Mouse (Mus musculus): ENCODE results near the gene Cd300lf. TPM values are rescaled to one million over a fixed set of nuclear protein-coding genes. Genes with fewer than 3 reads are reported as not detected.
A peak's percentile ranks its signal among the peaks of the same experiment; 100 is the strongest.

Cd300lf gene
- polyA plus RNA-seq, 1 experiment from 2014 or later = not detected

DNA sequence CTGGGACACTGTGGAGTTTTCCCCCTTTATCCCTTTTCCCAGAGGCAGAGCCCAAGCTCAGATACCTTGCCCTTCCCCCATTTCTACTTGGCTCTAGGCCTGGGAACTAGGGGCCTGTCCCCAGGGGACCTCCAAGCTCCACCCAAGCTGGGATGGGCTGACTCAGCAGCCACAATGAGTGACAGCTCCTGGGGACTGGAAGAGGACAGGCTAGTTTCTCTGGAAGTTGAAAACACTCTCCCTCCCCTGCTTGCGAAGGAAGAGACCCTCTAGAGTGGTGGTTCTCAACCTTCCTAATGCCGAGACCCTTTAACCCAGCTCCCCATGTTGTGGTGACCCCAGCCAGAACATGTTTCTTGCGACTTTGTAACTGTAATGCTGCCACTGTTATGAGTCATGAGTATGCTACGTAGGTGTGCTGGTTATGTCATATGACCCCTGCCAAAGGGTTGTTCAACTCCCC, 39.1 kb upstream of the Cd300lf start:
- Histone ChIP-seq H3K9ac (ENCODE audit: low read length) (no peak overlapping the region), H3K36me3 (ENCODE audit: control insufficient read depth, insufficient read depth, low read length) (no peaks in the 10 kb centered on the region), H3K27ac (ENCODE audit: low read depth, low read length) (no peak overlapping the region), H3K4me3 (ENCODE audit: low read depth, low read length) (no peak overlapping the region), H3K4me2 (ENCODE audit: low read depth, low read length, severe bottlenecking) (no peak overlapping the region), H3K27me3 (ENCODE audit: control insufficient read depth, insufficient read depth, low read length) (peaks cover 4% of the 10 kb centered on the region; the same call in 1 of the 2 replicates), H3K4me1 (replicated peaks; ENCODE audit: control insufficient read depth, insufficient read depth, low read length) (peaks cover 31% of the 10 kb centered on the region), H3K9me3 (ENCODE audit: control insufficient read depth, low read length) (no peaks in the 10 kb centered on the region)
- peak; percentile 56 for DNase-seq (ENCODE audit: low spot score)
- ATAC-seq (replicated peaks; ENCODE audit: low FRiP score) = no peak
- 19% methylated on average over 4 of the region's 4 CpGs for WGBS

- H3K27me3 ChIP-seq (ENCODE audit: control insufficient read depth, insufficient read depth, low read length) = peaks cover 4% of the 10 kb centered on the region; the same call in 1 of the 2 replicates
- WGBS = 46% methylated on average over 8 of the region's 8 CpGs
- DNase-seq (ENCODE audit: low spot score) = no peak
- ATAC-seq (replicated peaks; ENCODE audit: low FRiP score) = no peak
- no peak overlapping the region for H3K4me3 ChIP-seq (ENCODE audit: low read depth, low read length)
- no peak overlapping the region for H3K4me2 ChIP-seq (ENCODE audit: low read depth, low read length, severe bottlenecking)
- no peaks in the 10 kb centered on the region for H3K9me3 ChIP-seq (ENCODE audit: control insufficient read depth, low read length)
- no peaks in the 10 kb centered on the region for H3K36me3 ChIP-seq (ENCODE audit: control insufficient read depth, insufficient read depth, low read length)
- H3K27ac ChIP-seq (ENCODE audit: low read depth, low read length) = no peak overlapping the region
- peaks cover 16% of the 10 kb centered on the region for H3K4me1 ChIP-seq (replicated peaks; ENCODE audit: control insufficient read depth, insufficient read depth, low read length)
- H3K9ac ChIP-seq (ENCODE audit: low read length) = no peak overlapping the region
Observed at GRCm38 (mm10) chr11:115171125-115171524, 37.3 kb upstream of the Cd300lf start.

- H3K4me3 ChIP-seq (ENCODE audit: low read depth, low read length) = no peak overlapping the region
- ATAC-seq (replicated peaks; ENCODE audit: low FRiP score) = no peak
- H3K36me3 ChIP-seq (ENCODE audit: control insufficient read depth, insufficient read depth, low read length) = no peaks in the 10 kb centered on the region
- no peak overlapping the region for H3K27ac ChIP-seq (ENCODE audit: low read depth, low read length)
- WGBS = 88% methylated on average over 4 of the region's 4 CpGs
- peaks cover 5% of the 10 kb centered on the region; the same call in 1 of the 2 replicates for H3K27me3 ChIP-seq (ENCODE audit: control insufficient read depth, insufficient read depth, low read length)
- H3K9ac ChIP-seq (ENCODE audit: low read length) = no peak overlapping the region
- peaks cover 15% of the 10 kb centered on the region for H3K4me1 ChIP-seq (replicated peaks; ENCODE audit: control insufficient read depth, insufficient read depth, low read length)
- DNase-seq (ENCODE audit: low spot score) = no peak
- H3K9me3 ChIP-seq (ENCODE audit: control insufficient read depth, low read length) = no peaks in the 10 kb centered on the region
- no peak overlapping the region for H3K4me2 ChIP-seq (ENCODE audit: low read depth, low read length, severe bottlenecking)
Observed at GRCm38 (mm10) chr11:115169430-115169829, 35.6 kb upstream of the Cd300lf start.

GRCm38 (mm10) chr11:115167631-115168249, 33.9 kb upstream of the Cd300lf start:
- no peaks in the 10 kb centered on the region for H3K9me3 ChIP-seq (ENCODE audit: control insufficient read depth, low read length)
- WGBS = 87% methylated on average over 8 of the region's 8 CpGs
- no peaks in the 10 kb centered on the region for H3K36me3 ChIP-seq (ENCODE audit: control insufficient read depth, insufficient read depth, low read length)
- H3K27ac ChIP-seq (ENCODE audit: low read depth, low read length) = no peak overlapping the region
- no peak overlapping the region for H3K9ac ChIP-seq (ENCODE audit: low read length)
- DNase-seq (ENCODE audit: low spot score) = no peak
- peaks cover 6% of the 10 kb centered on the region; the same call in 1 of the 2 replicates for H3K27me3 ChIP-seq (ENCODE audit: control insufficient read depth, insufficient read depth, low read length)
- H3K4me3 ChIP-seq (ENCODE audit: low read depth, low read length) = no peak overlapping the region
- no peak overlapping the region for H3K4me2 ChIP-seq (ENCODE audit: low read depth, low read length, severe bottlenecking)
- ATAC-seq (replicated peaks; ENCODE audit: low FRiP score) = no peak
- peaks cover 9% of the 10 kb centered on the region for H3K4me1 ChIP-seq (replicated peaks; ENCODE audit: control insufficient read depth, insufficient read depth, low read length)

DNA sequence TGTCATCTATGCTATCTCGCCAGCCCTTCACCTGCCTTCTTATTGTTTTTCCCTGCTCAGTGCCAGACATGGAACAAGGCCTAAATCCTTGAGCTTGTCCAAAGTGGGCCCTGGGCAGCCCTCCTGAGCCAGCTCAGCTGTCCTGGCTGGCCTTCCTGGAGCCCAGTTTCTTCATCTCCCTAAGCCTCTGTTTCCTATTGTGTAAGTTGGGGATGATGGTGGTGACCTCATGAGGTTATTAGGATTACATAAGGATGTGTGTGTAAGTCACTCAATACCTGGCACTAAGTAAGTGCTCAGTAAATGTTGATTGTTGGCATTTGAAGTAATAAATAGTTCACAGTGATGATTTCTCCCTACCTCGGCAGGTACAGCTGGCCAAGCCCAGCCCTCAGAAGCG, 33.0 kb upstream of the Cd300lf start:
- Histone ChIP-seq H3K4me2 (ENCODE audit: low read depth, low read length, severe bottlenecking) (no peak overlapping the region), H3K4me3 (ENCODE audit: low read depth, low read length) (no peak overlapping the region), H3K27me3 (ENCODE audit: control insufficient read depth, insufficient read depth, low read length) (peaks cover 11% of the 10 kb centered on the region), H3K27ac (ENCODE audit: low read depth, low read length) (no peak overlapping the region), H3K36me3 (ENCODE audit: control insufficient read depth, insufficient read depth, low read length) (no peaks in the 10 kb centered on the region), H3K9ac (ENCODE audit: low read length) (no peak overlapping the region), H3K9me3 (ENCODE audit: control insufficient read depth, low read length) (no peaks in the 10 kb centered on the region), H3K4me1 (replicated peaks; ENCODE audit: control insufficient read depth, insufficient read depth, low read length) (peaks cover 9% of the 10 kb centered on the region)
- no peak for ATAC-seq (replicated peaks; ENCODE audit: low FRiP score)
- DNase-seq (ENCODE audit: low spot score) = no peak
- WGBS = 84% methylated on average over 3 of the region's 3 CpGs

DNA sequence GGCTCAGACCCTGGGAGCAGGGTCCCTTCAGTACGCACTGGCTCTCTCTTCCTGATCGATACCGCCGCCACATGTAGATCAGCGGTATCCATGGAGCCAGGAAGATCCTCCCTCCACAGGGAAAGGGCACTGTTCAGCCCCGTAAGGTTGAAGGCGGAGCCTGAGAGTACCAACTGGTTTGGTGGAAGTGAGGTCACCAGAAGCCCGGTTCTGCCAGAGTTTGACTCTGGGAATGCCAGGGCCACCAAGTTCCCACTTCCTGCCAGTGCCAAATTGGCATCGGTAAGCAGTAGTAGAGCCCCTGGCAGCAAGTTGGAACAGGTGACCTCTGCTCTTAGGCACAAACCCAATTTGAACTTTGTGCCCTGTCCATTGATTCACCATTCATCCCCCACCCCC, 31.2 kb upstream of the Cd300lf start:
- H3K9me3 ChIP-seq (ENCODE audit: control insufficient read depth, low read length) = no peaks in the 10 kb centered on the region

GRCm38 (mm10) chr11:115164341-115164975, 30.7 kb upstream of the Cd300lf start:
- WGBS = under 1% methylated on average over 14 of the region's 14 CpGs
- H3K9ac ChIP-seq (ENCODE audit: low read length) = peak overlapping the region; percentile 51
- no peak for DNase-seq (ENCODE audit: low spot score)
- no peak for ATAC-seq (replicated peaks; ENCODE audit: low FRiP score)
- H3K36me3 ChIP-seq (ENCODE audit: control insufficient read depth, insufficient read depth, low read length) = no peaks in the 10 kb centered on the region
- H3K27me3 ChIP-seq (ENCODE audit: control insufficient read depth, insufficient read depth, low read length) = peaks cover 15% of the 10 kb centered on the region
- peaks cover 7% of the 10 kb centered on the region for H3K4me1 ChIP-seq (replicated peaks; ENCODE audit: control insufficient read depth, insufficient read depth, low read length)
- H3K4me2 ChIP-seq (ENCODE audit: low read depth, low read length, severe bottlenecking) = peak overlapping the region; percentile 93
- H3K4me3 ChIP-seq (ENCODE audit: low read depth, low read length) = peak overlapping the region; percentile 59
- no peaks in the 10 kb centered on the region for H3K9me3 ChIP-seq (ENCODE audit: control insufficient read depth, low read length)
- H3K27ac ChIP-seq (ENCODE audit: low read depth, low read length) = no peak overlapping the region

More for the DNA sequence above, 31.2 kb upstream of the Cd300lf start:
- peak overlapping the region; percentile 93 for H3K4me2 ChIP-seq (ENCODE audit: low read depth, low read length, severe bottlenecking)
- ATAC-seq (replicated peaks; ENCODE audit: low FRiP score) (no peak), DNase-seq (ENCODE audit: low spot score) (no peak)
- peaks cover 15% of the 10 kb centered on the region for H3K27me3 ChIP-seq (ENCODE audit: control insufficient read depth, insufficient read depth, low read length)
- H3K4me1 ChIP-seq (replicated peaks; ENCODE audit: control insufficient read depth, insufficient read depth, low read length) = peaks cover 7% of the 10 kb centered on the region
- H3K36me3 ChIP-seq (ENCODE audit: control insufficient read depth, insufficient read depth, low read length) = no peaks in the 10 kb centered on the region
- no peak overlapping the region for H3K27ac ChIP-seq (ENCODE audit: low read depth, low read length)
- H3K4me3 ChIP-seq (ENCODE audit: low read depth, low read length) = peak overlapping the region; percentile 59
- peak overlapping the region; percentile 51; the same call in 1 of the 2 replicates for H3K9ac ChIP-seq (ENCODE audit: low read length)
- WGBS = 4% methylated on average over 9 of the region's 9 CpGs

DNA sequence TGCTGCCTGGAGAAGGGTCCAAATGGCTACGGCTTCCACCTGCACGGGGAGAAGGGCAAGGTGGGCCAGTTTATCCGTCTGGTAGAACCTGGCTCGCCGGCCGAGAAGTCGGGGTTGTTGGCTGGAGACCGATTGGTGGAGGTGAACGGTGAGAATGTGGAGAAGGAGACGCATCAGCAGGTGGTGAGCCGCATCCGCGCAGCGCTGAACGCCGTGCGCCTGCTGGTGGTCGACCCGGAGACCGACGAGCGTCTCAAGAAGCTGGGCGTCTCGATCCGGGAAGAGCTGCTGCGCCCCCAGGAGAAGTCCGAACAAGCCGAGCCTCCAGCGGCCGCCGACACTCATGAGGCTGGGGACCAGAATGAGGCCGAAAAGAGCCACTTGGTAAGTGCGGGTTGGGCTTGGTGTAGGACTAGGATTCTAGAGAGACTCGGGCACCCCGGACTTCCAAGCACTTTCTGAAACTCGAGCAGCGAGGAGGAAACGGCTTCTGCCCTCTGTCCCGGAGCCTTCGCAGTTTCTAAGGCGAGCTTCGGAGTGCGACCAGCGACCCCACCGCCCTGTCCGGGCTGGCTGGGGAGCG, 29.9 kb upstream of the Cd300lf start:
- Histone ChIP-seq H3K27ac (ENCODE audit: low read depth, low read length) (no peak overlapping the region), H3K4me3 (ENCODE audit: low read depth, low read length) (peak overlapping the region; percentile 59), H3K9ac (ENCODE audit: low read length) (peak overlapping the region; percentile 51), H3K27me3 (ENCODE audit: control insufficient read depth, insufficient read depth, low read length) (peaks cover 15% of the 10 kb centered on the region), H3K4me1 (replicated peaks; ENCODE audit: control insufficient read depth, insufficient read depth, low read length) (peaks cover 7% of the 10 kb centered on the region), H3K4me2 (ENCODE audit: low read depth, low read length, severe bottlenecking) (peak overlapping the region; percentile 93), H3K36me3 (ENCODE audit: control insufficient read depth, insufficient read depth, low read length) (no peaks in the 10 kb centered on the region), H3K9me3 (ENCODE audit: control insufficient read depth, low read length) (no peaks in the 10 kb centered on the region)
- ATAC-seq (replicated peaks; ENCODE audit: low FRiP score) (peak; percentile 40), DNase-seq (ENCODE audit: low spot score) (peak; percentile 79)
- under 1% methylated on average over 47 of the region's 47 CpGs for WGBS
